Mouse (Mus musculus): ENCODE measurements at regions not wholly inside any gene's neighbourhood (a gene's known extent, or its start where the extent isn't known, plus 50 kb on each side); places are given as distances from the start of the nearest gene placed in this dataset.

DNA sequence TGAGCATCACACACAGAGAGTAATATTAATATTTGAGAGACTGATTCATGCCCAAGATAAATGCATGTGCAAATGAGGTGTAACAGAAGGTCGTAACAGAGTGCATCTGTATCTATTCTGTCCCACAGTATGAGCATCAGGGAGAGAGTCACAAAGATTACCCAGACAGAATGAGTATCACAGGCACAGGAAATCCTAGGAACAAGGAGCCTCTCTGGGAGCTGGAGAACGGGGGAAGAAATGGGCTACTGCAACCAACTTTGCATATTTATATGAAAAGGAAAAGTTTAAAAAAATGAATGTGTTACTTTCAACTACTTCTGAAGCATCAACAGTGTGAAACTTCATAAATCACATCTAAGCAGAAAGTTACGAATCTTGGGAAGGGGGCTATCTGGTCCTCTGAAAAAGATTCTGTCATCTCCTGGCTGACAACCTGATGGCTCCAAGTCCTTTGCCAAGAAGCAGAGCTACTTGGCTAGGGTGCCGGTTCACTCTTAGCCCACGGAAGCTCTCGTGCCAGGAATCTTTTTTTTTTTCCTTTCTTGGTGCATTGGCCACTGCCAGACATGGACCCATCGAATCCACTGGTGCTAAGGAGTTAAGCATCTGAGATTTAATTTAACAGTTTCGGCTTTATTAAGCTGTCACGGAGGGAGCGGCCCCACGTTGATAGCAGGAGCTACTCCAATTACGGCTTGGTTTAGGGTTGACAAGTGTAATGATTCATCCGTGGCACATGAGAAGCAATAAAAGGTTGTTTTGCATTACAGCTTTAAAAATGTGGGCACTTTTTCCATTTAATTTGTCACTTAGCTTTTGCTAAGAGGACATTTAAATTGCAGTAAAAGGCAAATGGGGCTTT is 277.6 kb upstream of the Smim15 start:
- no peak for DNase-seq (ENCODE audit: low spot score)

DNA sequence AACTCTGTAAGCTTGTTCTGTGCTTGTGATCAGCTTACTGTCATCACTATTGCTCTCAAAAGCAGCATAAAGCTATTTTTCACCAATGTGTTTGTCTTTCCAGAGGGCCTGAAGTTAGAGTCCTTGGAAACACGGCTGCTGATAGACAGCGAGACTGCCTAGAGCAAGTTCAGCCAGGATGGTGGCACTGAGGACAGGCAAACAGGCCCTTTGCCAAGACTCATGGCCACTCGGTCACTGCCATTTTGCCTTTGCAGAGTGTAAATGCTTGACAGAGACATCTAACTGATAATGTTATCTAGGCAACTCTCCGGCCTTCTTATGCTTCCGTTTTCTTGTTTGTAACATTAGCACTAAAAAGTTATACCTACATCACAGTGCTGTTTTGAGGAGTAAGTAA is 280.3 kb upstream of the Smim15 start:
- no peak for DNase-seq (ENCODE audit: low spot score)

DNA sequence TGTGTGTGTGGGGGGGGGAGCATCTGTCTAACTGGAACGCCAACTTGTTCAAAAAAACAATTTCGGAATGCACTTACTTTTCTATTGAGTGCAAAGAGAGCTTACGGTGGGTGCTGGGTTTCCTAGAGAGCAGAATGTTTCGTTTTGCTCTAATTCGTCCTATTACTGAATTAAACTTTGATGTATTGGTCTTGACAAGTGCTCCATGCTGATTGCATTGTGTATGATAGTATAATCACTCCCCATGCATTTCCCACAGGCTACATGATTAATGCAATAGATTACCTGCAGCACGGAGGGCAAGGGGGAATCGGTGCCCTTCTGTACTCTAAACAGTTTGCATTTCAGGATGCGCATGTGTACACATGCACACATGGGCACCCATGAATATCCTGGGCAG is 283.7 kb upstream of the Smim15 start:
- no peak for DNase-seq (ENCODE audit: low spot score)

GRCm38 (mm10) chr13:107758327-107759095 is 285.7 kb upstream of the Smim15 start:
- no peak for DNase-seq (ENCODE audit: low spot score)

DNA sequence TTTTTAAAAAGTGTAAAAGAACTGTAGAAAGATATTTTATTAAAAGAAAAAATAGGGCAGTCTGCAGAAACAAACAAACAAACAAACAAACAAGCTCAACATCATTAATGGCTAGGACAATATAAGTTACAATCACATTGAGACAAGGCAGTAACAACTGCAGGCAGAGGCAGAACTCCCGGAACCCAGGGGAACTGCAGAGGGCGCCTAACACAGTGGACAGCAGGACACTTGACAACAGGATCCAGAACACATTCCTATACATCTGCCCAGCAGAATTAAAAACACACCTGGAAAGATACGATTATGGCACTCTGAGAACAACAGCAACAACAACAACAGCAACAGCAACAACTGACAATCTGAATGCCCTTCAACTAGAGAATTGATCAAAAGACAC is 291.5 kb upstream of the Smim15 start:
- no peak for DNase-seq (ENCODE audit: low spot score)

GRCm38 (mm10) chr13:107743464-107744218 is 300.6 kb upstream of the Smim15 start:
- no peak for DNase-seq (ENCODE audit: low spot score)

DNA sequence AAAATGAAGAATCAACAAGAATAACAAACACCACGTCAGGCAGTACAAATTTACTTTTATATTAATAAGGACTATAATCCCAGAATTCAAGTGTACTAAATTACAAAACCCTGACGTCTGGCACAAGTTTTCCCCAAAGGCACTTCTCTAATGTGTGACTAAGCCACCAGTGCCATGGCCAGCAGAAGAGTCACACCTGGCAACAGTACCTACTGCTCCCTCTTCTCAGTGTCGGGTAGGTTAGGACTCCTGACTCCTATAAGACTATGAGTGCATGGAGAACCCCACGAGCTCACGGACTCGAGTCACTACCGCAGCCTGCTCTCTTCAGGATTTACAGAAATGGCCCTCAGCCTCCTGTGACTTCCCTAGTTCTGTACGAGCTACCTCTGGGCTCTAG is 307.7 kb upstream of the Smim15 start:
- DNase-seq (ENCODE audit: low spot score): no peak

DNA sequence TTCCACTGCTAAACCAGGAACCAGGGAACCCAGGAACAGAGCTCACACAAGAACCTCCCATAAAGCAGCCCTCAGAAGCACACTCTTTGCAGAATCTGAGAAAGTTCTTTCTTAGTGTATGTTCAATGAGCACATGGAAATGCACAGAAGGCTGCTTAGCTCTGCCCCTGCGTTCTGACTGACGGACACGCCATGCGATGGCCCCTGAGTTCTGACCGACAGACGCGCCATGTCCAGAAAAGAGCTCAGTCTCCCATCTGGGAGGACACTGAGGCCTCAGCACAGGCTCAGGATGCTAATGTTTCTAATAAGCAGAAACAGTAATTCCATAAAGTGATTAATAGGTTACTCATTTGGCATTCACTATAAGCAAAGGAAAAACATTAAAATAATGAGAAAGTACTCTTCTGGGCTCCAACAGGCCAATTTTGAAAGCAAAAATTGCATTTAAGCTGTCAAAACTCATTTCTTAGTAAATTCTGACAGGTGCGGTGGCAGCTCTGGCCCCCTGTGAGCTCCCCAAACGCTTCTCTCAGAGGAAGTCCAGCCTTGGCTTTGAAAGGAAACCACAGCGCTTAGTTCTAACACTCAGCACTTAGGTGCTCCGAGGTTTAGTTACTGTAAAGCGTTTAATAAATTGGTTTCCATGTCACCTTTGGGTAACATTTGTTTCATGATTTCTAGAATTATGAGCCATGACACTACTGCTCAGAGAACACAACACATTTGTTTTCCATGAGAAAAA is 309.9 kb upstream of the Smim15 start:
- no peak for DNase-seq (ENCODE audit: low spot score)

- no peak for DNase-seq (ENCODE audit: low spot score)
Observed at GRCm38 (mm10) chr13:107730976-107731375, 313.3 kb upstream of the Smim15 start.

DNA sequence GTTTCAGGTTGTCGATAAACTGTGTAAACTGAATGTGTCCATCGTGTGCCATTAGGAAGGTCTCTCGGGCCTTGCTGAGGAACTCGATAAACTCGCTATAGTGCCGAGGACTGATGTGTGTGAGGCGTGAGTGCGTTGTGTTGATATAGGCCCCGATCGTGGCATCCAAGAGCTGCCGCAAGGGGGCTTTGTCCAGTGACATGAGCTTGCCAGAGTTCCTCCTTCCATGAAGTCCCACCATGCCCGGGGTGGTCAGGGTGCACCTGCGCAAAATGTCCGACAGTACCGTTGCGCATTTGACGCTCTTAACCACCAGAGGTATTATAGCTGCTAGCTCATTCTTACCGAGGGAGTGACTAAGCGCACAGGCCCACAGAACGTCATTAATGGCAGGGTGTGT is 317.8 kb upstream of the Smim15 start:
- no peak for DNase-seq (ENCODE audit: low spot score)

- no peak for DNase-seq (ENCODE audit: low spot score)
Observed at GRCm38 (mm10) chr13:107721901-107722300, 322.3 kb upstream of the Smim15 start.

DNA sequence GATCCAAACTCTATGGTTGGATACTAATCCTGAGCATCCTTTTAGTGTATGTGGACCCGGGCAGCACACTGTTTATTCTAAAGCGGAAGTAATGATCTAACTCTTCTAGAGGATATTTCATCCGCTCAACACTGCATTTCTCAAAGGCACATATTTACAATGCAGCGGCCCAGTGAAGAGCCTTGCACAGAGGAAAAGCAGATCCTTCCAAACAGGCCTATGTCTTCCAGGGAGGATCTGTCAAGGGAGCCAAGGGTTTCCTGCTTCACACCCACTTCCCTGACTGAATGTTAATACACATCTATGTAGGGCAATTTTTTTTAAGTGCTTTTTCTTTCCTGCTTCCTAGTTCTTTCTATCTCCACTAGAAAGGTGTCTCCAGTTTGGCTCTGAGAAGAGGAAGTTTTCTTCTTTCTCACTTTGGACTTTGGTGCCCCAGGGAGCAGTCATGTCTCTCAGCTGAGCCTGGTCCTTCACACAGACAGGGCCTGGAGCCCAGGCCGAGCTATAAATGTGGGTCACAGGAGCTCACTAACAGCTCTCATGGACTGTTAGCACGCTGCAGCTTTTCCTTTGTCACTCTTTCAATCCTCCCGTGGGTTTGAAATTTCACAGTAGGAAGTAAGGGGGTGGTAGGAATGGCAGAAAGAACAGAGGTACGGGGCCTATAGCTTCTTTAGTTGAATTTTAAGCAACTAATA is 323.2 kb upstream of the Smim15 start:
- no peak for DNase-seq (ENCODE audit: low spot score)

DNA sequence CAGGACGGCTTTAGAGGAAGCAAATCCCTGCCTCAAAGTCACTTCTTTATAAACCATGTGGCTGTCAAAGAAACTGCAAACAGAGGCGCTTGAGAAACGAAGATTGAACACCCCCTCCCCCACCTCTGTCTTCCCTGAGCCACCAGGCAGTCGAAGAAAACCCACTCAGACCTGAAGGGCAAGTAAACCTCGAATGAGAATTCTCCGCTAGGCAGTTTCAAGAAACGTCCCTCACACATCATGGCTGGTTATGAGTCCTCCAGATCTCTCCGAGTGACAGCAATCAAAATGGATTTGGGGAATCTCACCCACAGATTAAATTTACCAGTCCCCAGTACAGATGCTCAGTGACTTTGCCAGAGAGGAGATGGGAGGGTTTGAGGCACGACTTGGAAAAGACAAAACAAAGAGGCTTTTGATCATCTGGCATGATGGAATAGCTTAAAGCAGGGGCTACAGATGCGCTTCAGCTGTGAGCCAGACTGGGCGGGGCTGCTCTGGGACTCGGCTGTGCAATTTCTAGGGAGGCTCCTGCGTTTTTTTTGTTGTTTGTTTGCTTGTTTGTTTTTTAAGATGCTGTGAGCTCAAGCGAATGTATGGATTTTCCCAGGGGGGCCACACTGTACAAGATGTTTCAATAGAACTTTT is 325.1 kb upstream of the Smim15 start:
- no peak for DNase-seq (ENCODE audit: low spot score)

GRCm38 (mm10) chr13:107715616-107716015 is 328.6 kb upstream of the Smim15 start:
- DNase-seq (ENCODE audit: low spot score): no peak

GRCm38 (mm10) chr13:107714001-107714400 is 330.2 kb upstream of the Smim15 start:
- DNase-seq (ENCODE audit: low spot score): no peak

- no peak for DNase-seq (ENCODE audit: low spot score)
Observed at GRCm38 (mm10) chr13:107711341-107711994, 332.8 kb upstream of the Smim15 start.

DNA sequence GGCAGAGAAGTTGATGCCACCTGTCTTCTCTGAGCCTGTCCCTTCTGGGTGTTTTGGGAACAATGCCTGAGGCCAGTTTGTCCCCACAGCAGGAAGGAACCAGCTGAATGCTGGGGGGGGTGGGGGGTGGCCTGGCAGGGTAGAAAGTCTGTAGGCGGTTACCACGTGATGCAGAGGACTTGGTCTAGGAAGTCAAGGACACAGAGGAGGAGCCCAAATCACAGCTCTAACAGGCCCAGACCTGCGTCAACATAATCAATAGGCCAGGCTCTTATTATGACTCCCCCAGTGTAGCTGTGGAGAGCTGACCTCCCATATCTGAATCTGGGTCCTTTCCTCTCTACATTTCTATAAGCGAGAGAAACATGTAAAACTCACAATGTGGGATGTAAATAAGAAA is 333.9 kb upstream of the Smim15 start:
- no peak for DNase-seq (ENCODE audit: low spot score)

DNA sequence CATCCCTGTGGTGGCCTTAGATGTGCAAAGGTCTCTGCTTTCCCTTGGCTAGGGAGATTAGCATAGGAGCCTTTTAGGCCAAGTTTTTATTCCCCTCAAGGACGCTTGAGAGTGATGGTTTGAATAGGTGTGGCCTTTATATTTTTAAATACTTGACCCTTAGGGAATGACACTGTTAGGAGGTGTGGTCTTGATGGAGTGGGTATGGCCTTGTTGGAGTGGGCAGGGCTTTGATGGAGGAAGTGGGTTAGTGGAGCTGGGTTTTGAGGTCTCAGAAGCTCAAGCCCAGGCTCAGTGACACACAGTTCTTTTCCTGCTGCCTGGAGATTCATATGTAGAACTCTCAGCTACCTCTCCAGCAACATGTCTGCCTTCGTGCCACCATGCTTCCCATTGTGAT is 334.4 kb upstream of the Smim15 start:
- no peak for DNase-seq (ENCODE audit: low spot score)

DNA sequence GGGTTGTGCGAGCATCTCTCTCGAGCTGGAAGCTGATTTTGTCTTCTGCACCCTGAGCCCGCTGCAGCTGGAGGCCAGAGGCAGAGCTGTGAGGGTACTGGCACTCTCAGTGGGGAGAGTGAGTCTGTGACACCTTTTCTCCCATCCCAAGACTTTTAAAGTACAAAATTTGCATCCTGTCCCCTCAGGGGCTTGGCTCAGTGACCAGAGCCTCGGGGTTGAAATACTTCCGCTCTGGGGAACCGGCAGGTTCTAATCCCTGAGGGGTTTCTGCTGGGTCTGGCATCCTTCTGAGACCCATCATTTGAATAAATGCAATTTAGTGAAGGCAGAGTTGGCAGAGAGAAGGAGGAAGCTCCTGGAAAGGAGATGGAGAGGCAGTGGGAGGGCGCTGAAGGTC is 340.5 kb upstream of the Smim15 start:
- no peak for DNase-seq (ENCODE audit: low spot score)
